Mouse (Mus musculus) lung, postnatal 36 days (tissue): ENCODE data around the gene Frem2.

Experiments used
- DNase-seq: peaks from one replicate; pipeline ENCODE4 v3.0.0; 2022; ENCODE audit warnings: mixed read lengths

The Frem2 gene

DNA sequence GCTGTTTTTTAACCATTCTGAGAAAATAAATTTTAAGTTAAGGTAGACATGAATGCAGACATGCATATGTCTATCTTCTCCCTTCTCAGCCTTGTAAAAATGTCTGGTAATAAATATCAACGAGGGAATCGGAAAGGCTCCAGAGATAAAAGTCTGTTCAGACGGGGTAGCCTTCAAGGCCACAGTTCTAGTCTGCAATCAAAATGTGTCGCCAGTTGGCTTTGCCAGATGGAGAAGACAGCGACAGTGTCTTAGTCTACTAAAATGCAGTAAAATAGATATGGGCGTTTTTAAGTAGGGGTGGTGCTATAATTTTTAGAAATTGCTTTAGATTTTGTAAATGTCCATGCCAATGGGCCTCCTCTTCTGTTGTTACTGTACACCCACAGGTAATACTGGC, 191.8 kb downstream of the Frem2 start:
- DNase-seq = no peak

DNA sequence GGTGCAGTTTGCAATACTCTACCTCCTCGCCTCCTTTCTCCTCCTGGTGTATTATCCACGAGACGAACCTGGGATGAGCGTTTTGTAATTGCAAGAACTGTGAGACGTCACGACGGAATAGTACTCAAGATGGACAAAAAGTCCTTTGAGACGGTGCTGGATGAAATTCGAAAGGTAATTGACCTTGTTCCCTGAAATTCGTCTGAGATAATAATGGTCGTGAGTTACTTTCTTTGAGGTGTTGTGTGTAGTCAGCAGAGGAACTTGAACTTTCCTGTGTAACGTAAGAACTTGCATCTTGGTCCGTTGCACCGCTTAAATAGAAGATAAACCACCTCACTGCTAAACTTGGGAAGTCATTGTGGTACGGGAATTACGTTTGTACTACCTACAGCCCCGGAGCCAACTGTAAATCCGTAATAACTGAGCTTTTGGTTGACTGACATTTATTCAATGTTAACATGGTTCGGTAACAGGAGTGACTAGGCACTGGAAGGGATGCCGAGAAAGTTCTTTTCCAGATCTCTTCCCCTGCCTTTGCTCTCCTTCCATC, 192.9 kb downstream of the Frem2 start:
- no peak for DNase-seq
